Mouse (Mus musculus) embryonic facial prominence, embryonic 15.5 days (tissue): ENCODE measurements at regions not wholly inside any gene's neighbourhood (a gene's known extent, or its start where the extent isn't known, plus 50 kb on each side); places are given as distances from the start of the nearest gene placed in this dataset.

Experiments
- ATAC-seq: fragments of 200-750 bp; cut with Nextera tagmentation; 2 replicates; pipeline ENCODE4 v1.8.0; 2017; ENCODE audit warnings: low read depth, moderate TSS enrichment; ENCODE audit not compliant: insufficient number of reproducible peaks, low FRiP score, low TSS enrichment
- H3K27ac ChIP-seq: fragments of 300-500 bp; sonication (generic); replicated peaks from 2 replicates; pipeline ENCODE4 v1.5.1; 2015; ENCODE audit warnings: mild to moderate bottlenecking, inconsistent platforms
- H3K27me3 ChIP-seq: fragments of 300-500 bp; sonication (generic); 2 replicates; pipeline ENCODE4 v1.6.1; 2015; ENCODE audit warnings: inconsistent platforms
- H3K36me3 ChIP-seq: fragments of 300-500 bp; sonication (generic); 2 replicates; pipeline ENCODE4 v1.6.1; 2015; ENCODE audit warnings: mild to moderate bottlenecking, inconsistent platforms
- H3K4me1 ChIP-seq: fragments of 300-500 bp; sonication (generic); 2 replicates; pipeline ENCODE4 v1.6.1; 2015; ENCODE audit warnings: inconsistent platforms
- H3K4me2 ChIP-seq: fragments of 300-500 bp; sonication (generic); replicated peaks from 2 replicates; pipeline ENCODE4 v1.6.1; 2015; ENCODE audit warnings: mild to moderate bottlenecking, inconsistent platforms
- H3K4me3 ChIP-seq: fragments of 300-500 bp; sonication (generic); replicated peaks from 2 replicates; pipeline ENCODE4 v1.5.1; 2015; ENCODE audit warnings: mild to moderate bottlenecking, inconsistent platforms
- H3K9ac ChIP-seq: fragments of 300-500 bp; sonication (generic); 2 replicates; pipeline ENCODE4 v1.6.1; 2015; ENCODE audit warnings: inconsistent platforms
- H3K9me3 ChIP-seq: fragments of 300-500 bp; sonication (generic); replicated peaks from 2 replicates; pipeline ENCODE4 v1.6.1; 2016; ENCODE audit warnings: inconsistent platforms
- WGBS: fragments of 180-500 bp; shearing (Covaris S2); methylation state at CpG from one replicate; pipeline ENCODE4 v1.1.7; 2015; 5-methylcytosine and 5-hydroxymethylcytosine counted together

DNA sequence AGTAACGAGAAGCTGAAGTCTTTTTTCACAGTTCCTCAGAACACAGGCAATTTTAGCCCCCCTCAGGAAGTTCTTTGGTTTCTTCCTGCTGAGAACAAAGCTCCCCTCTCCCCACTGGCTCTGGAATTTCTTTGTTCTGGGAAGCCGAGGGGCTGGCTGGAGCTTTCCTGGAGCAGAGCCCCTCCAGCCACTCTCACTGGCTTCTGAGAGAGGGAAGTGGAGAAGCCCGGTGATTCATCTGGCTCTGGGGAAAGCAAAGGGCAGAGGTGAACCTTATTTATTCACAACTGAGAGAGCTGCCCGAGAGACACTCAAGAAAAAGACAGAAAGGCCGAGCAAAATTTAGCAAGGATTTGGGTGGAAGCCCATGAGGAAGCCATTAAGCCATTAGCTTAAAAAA lies 63.9 kb downstream of the Ddx3x start:
- H3K9ac ChIP-seq: no peak overlapping the region
- WGBS: 2% methylated on average over 5 of the region's 5 CpGs
- 0 out of 2 replicates have a peak, but pooled peaks cover 3% of the 10 kb centered on the region for H3K27me3 ChIP-seq
- peaks cover 9% of the 10 kb centered on the region for H3K4me1 ChIP-seq
- H3K27ac ChIP-seq: peak overlapping the region; percentile 88
- H3K4me2 ChIP-seq: 0 out of 2 replicates have a peak overlapping the region, but pooled peaks have one; percentile 10
- H3K36me3 ChIP-seq: no peaks in the 10 kb centered on the region
- no peak overlapping the region for H3K4me3 ChIP-seq
- no peaks in the 10 kb centered on the region for H3K9me3 ChIP-seq
- peak; percentile 48 for ATAC-seq

DNA sequence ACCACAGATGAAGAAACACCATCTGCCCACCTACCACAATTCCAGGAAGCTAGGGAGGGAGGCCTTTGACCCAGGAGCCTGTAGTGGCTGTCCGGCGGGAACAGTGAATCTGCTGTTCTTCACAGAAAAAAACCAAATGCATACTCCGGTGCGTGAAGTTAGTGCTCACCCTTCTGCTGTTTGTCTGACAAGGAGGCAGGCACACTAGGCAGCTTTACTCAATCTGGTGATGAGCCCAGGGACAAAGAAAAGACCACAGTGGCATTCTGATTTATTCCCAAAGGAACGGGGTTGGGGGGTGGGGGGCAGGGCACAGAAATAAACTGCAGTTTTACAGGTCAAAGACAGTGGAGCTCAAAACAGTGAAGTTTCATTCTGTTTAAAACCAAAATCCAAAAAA lies 64.4 kb downstream of the Ddx3x start:
- 9% methylated on average over 5 of the region's 5 CpGs for WGBS
- Histone ChIP-seq H3K27me3 (0 out of 2 replicates have a peak, but pooled peaks cover 3% of the 10 kb centered on the region), H3K27ac (peak overlapping the region; percentile 88), H3K4me1 (peaks cover 9% of the 10 kb centered on the region), H3K9me3 (no peaks in the 10 kb centered on the region), H3K9ac (no peak overlapping the region), H3K4me3 (no peak overlapping the region), H3K4me2 (0 out of 2 replicates have a peak overlapping the region, but pooled peaks have one; percentile 10), H3K36me3 (no peaks in the 10 kb centered on the region)
- no peak for ATAC-seq

DNA sequence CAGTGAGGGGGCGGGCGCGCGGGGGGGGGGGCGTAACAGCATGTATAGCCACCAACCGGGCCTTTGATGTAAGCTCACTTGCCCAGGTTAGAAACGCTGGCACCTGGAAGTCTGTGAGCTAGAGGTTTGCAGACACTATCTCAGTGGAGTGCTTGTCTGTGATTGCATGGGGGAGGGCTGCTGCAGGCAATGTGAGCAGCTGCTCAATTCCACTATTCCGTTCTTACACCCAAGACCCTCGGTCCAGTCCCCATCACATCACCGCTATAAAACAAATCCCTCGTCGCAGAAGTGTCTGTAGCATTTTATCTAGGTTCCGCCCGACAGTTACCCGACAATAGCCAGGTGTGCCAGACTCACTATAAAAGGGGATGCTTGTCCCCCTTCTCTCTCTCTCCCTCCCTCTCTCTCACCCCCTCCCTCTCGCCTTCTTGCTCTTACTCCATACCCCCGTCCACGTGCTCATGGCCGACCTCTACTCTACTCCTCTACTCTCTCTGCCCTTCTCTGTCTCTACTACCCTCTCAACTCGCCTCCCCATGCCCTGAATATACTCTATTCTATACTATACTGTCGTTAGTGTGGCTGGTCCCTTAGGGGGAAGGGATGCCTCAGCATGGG lies 65.4 kb downstream of the Ddx3x start:
- H3K27ac ChIP-seq: peak overlapping the region; percentile 88
- ATAC-seq: no peak; the same call in 1 of the 2 replicates
- peaks cover 7% of the 10 kb centered on the region; the same call in 1 of the 2 replicates for H3K27me3 ChIP-seq
- peaks cover 9% of the 10 kb centered on the region for H3K4me1 ChIP-seq
- H3K36me3 ChIP-seq: no peaks in the 10 kb centered on the region
- WGBS: 15% methylated on average over 16 of the region's 21 CpGs
- H3K9me3 ChIP-seq: no peaks in the 10 kb centered on the region
- peak overlapping the region; percentile 44 for H3K4me3 ChIP-seq
- H3K9ac ChIP-seq: no peak overlapping the region
- H3K4me2 ChIP-seq: peak overlapping the region; percentile 51

- peaks cover 7% of the 10 kb centered on the region; the same call in 1 of the 2 replicates for H3K27me3 ChIP-seq
- H3K9ac ChIP-seq: no peak overlapping the region
- peak overlapping the region; percentile 44 for H3K4me3 ChIP-seq
- no peak for ATAC-seq
- peaks cover 9% of the 10 kb centered on the region for H3K4me1 ChIP-seq
- no peaks in the 10 kb centered on the region for H3K9me3 ChIP-seq
- no peaks in the 10 kb centered on the region for H3K36me3 ChIP-seq
- peak overlapping the region; percentile 88 for H3K27ac ChIP-seq
- WGBS: 7% methylated on average over 5 of the region's 5 CpGs
- peak overlapping the region; percentile 51 for H3K4me2 ChIP-seq
Measured at GRCm38 (mm10) chrX:13346696-13347026, 65.9 kb downstream of the Ddx3x start.

DNA sequence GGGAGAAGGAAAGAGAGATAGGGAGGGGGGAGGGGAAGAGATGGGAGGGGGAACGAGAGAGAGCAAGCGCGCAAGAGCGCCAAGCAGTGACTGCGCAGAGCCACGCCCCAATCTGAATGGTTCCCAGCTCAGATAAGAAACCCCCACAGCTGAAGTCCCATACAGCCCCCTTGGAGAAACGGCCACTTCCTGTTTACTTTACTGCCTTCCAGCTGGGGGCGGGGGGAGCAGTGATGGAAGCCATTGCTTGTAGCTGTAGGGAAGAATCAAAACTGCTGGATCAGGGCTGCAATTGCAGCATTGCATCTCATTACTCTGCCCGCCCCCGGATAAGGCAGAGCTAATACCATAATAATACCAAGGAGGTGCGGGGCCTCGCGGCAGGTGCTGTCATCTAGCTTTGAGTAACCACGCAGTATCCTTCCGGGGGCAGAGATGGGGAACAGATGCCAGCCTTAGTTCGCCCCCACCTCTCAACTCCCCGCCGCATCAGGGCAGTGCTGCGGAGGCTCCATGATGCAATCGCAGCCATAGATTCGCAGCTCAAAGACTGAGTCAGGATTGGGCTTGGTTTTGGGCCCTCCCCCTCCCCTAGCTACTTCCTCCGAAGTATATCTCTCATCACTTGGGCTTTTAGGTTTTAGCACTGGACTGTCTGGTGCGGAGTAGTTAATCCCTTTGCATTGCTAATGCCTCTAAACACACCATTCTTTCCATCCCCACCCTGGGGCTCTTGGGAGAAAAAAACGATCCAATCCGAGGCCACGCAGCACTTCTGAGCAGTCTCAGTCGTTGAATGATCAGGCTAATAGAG lies 66.5 kb downstream of the Ddx3x start:
- Histone ChIP-seq H3K9me3 (no peaks in the 10 kb centered on the region), H3K4me1 (peaks cover 9% of the 10 kb centered on the region), H3K27ac (peak overlapping the region; percentile 88), H3K4me3 (peak overlapping the region; percentile 44), H3K4me2 (peak overlapping the region; percentile 51), H3K27me3 (peaks cover 7% of the 10 kb centered on the region; the same call in 1 of the 2 replicates), H3K9ac (no peak overlapping the region), H3K36me3 (no peaks in the 10 kb centered on the region)
- WGBS: 5% methylated on average over 27 of the region's 27 CpGs
- peak; percentile 89 for ATAC-seq

DNA sequence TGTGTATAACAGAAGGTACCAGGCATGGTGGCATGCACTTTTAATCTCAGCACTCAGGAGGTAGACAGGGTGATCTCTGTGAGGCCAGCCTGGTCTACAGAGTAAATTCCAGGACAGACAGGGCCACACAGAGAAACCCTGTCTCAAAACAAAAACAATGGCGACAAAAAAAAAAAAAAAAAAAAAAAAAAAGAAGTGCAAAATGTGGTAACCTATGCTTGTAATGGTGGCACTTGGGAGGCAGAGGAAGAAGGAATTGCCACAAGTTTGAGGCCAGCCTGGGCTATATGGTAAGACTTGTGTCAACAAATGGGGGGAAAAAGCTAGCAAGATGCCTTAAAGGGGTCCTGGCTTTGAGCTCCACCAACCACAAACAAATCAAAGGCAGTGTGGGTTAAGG lies 67.6 kb downstream of the Ddx3x start:
- ATAC-seq: no peak
- H3K4me2 ChIP-seq: no peak overlapping the region
- no peaks in the 10 kb centered on the region for H3K36me3 ChIP-seq
- peaks cover 9% of the 10 kb centered on the region for H3K4me1 ChIP-seq
- WGBS: 50% methylated on average over 1 of the region's 1 CpGs
- no peaks in the 10 kb centered on the region for H3K9me3 ChIP-seq
- H3K9ac ChIP-seq: no peak overlapping the region
- H3K27me3 ChIP-seq: peaks cover 7% of the 10 kb centered on the region; the same call in 1 of the 2 replicates
- H3K27ac ChIP-seq: no peak overlapping the region
- H3K4me3 ChIP-seq: no peak overlapping the region

GRCm38 (mm10) chrX:13350461-13350860 lies 69.7 kb downstream of the Ddx3x start:
- ATAC-seq: no peak
- H3K27me3 ChIP-seq: peaks cover 7% of the 10 kb centered on the region; the same call in 1 of the 2 replicates
- H3K36me3 ChIP-seq: no peaks in the 10 kb centered on the region
- no peak overlapping the region for H3K27ac ChIP-seq
- WGBS: 63% methylated on average over 3 of the region's 3 CpGs
- H3K9ac ChIP-seq: no peak overlapping the region
- no peak overlapping the region for H3K4me2 ChIP-seq
- H3K9me3 ChIP-seq: no peaks in the 10 kb centered on the region
- H3K4me3 ChIP-seq: no peak overlapping the region
- H3K4me1 ChIP-seq: peaks cover 6% of the 10 kb centered on the region; the same call in 1 of the 2 replicates

DNA sequence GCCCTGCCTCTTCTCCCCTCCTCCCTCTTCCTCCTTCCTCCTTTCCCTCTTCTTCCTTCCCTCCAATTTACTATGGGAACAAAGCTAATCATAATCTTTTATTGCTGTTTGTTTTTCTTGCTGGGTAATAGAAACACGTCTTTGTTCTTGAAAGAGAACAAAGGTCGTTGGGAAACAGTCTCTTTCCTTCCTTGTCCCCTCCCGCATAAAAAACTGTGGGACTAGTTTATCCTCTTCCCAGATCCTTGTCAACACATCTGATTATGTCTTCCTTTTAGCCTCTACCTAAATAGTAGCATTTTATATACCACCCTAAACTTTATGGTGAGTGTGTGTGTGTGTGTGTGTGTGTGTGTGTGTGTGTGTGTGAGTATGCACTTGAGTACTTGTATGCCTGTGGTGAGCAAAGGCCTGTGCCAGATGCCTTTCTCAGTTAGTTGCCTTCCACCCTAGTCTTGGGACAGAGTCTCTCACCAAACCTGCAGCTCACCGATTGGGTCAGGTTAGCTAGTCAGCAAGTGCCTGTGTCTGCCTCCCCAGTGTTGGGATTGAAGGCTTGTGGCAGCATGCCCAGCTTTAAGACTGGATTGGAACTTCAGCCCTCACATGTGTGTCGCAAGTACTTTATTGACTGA lies 76.5 kb downstream of the Ddx3x start:
- 68% methylated on average over 5 of the region's 5 CpGs for WGBS
- no peak overlapping the region for H3K4me3 ChIP-seq
- H3K27me3 ChIP-seq: no peaks in the 10 kb centered on the region
- H3K9me3 ChIP-seq: no peaks in the 10 kb centered on the region
- no peaks in the 10 kb centered on the region for H3K4me1 ChIP-seq
- no peak overlapping the region for H3K4me2 ChIP-seq
- no peak overlapping the region for H3K9ac ChIP-seq
- ATAC-seq: no peak
- H3K27ac ChIP-seq: no peak overlapping the region
- no peaks in the 10 kb centered on the region for H3K36me3 ChIP-seq

DNA sequence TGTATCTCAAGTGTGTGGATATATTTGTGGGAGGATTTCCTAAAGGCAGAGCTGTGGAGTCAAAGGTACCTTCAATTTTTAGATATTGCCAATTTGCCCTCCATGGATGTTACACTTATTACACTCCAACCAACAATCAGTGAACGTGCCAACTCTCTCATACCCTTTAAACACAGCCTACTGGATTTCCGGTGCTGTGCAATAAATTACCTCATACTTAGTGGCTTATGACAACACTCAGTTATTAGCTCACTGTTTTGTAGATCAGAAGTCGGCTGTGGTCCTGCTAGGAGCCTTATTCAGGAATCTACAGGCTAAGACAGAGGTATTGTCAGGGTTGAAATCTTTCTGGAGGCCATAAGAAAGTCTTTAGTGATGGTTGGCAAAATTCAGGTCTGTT lies 77.2 kb downstream of the Ddx3x start:
- H3K36me3 ChIP-seq: no peaks in the 10 kb centered on the region
- no peak for ATAC-seq
- no peak overlapping the region for H3K4me3 ChIP-seq
- H3K9me3 ChIP-seq: no peaks in the 10 kb centered on the region
- H3K27me3 ChIP-seq: no peaks in the 10 kb centered on the region
- H3K4me1 ChIP-seq: no peaks in the 10 kb centered on the region
- 83% methylated on average over 3 of the region's 3 CpGs for WGBS
- H3K4me2 ChIP-seq: no peak overlapping the region
- H3K27ac ChIP-seq: no peak overlapping the region
- H3K9ac ChIP-seq: no peak overlapping the region

DNA sequence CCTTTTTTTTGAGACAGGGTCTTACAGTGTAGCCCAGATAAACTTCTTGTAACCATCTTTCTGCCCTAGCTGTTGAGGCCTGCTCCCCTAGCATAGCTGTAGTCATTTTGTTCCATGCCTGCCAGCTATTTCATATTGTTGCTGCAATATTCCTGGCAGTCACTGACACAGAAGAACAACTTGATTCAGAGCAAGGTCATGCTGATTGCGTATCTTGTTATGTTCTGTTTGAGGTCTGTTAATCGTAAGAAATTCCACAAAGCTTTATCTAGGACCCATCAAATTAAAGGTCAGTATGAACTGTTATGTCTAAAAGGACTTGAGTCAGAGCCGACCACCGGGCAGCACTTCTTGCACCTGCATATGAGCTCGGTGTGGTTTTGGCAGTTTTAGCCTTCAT lies 79.7 kb downstream of the Ddx3x start:
- Histone ChIP-seq H3K4me2 (no peak overlapping the region), H3K27me3 (no peaks in the 10 kb centered on the region), H3K36me3 (no peaks in the 10 kb centered on the region), H3K4me1 (no peaks in the 10 kb centered on the region), H3K27ac (no peak overlapping the region), H3K4me3 (no peak overlapping the region), H3K9me3 (no peaks in the 10 kb centered on the region), H3K9ac (no peak overlapping the region)
- ATAC-seq: no peak
- WGBS: 81% methylated on average over 5 of the region's 5 CpGs

GRCm38 (mm10) chrX:13370319-13370718 lies 89.5 kb downstream of the Ddx3x start:
- Histone ChIP-seq H3K27me3 (0 out of 2 replicates have a peak, but pooled peaks cover 2% of the 10 kb centered on the region), H3K27ac (no peak overlapping the region), H3K4me1 (no peaks in the 10 kb centered on the region), H3K9ac (no peak overlapping the region), H3K9me3 (no peaks in the 10 kb centered on the region), H3K4me3 (no peak overlapping the region), H3K4me2 (no peak overlapping the region), H3K36me3 (no peaks in the 10 kb centered on the region)
- no peak for ATAC-seq
- 89% methylated on average over 4 of the region's 4 CpGs for WGBS
